In the genomic region with DNA sequence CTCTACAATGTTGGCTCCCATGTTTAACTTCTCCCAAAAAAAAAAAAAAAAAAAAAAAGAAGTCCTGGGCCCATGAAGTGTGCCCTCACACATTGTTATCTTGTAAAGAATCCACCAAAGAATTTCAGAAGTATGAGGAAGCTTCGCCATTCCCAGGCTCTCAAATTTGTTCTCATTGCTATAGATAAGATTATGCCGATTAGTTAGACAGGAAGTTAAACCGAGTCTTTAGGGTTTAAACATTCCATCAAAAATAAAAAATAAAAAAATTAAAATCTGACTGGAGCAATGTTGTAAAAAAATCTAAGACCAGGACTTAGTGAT, we compare ENCODE assay signal across 20 mouse cellular contexts. TPM values are rescaled to one million over a fixed set of nuclear protein-coding genes. Genes with fewer than 3 reads are reported as not detected.
"Had no signal": no experiment of that assay in that cellular context is flagged by ENCODE, and none has a peak within 500 bp of the region (broad histone marks: within the 10 kb centered on the region; RNA-seq: fewer than 3 reads in every experiment).

No protein-coding gene starts in this region.

- H3K9ac ChIP-seq: heart, embryonic 12.5 days; hindbrain, embryonic 12.5 days; hindbrain, embryonic 15.5 days; kidney, embryonic 15.5 days; limb, embryonic 13.5 days; limb, embryonic 15.5 days had no signal

- H3K4me1 ChIP-seq: limb, embryonic 15.5 days had no signal

- H3K36me3 ChIP-seq: heart, embryonic 10.5 days; hindbrain, embryonic 12.5 days; hindbrain, embryonic 15.5 days; kidney, embryonic 15.5 days; limb, embryonic 13.5 days; limb, embryonic 15.5 days had no signal

- H3K4me2 ChIP-seq: heart, embryonic 12.5 days; hindbrain, embryonic 12.5 days; hindbrain, embryonic 15.5 days; kidney, embryonic 15.5 days; limb, embryonic 13.5 days; limb, embryonic 15.5 days had no signal

- DNase-seq: gastrocnemius, adult 2 months; gastrocnemius, postnatal 10 days; gastrocnemius, postnatal 25 days; heart, adult 18-20 months; heart, postnatal 10 days; heart, postnatal 4 days; layer of hippocampus, adult 9-11 months; layer of hippocampus, postnatal 36 days; left cerebral cortex, postnatal 4 days had no signal

- ATAC-seq: hindbrain, postnatal 0 days had no signal

- H3K27ac ChIP-seq: gastrocnemius, adult 2 months; heart, embryonic 10.5 days; hindbrain, embryonic 10.5 days; hindbrain, embryonic 12.5 days; hindbrain, embryonic 15.5 days; hindbrain, postnatal 0 days; kidney, embryonic 15.5 days; kidney, postnatal 0 days; limb, embryonic 13.5 days; limb, embryonic 15.5 days had no signal

- H3K9me3 ChIP-seq: heart, embryonic 10.5 days; heart, embryonic 12.5 days; hindbrain, embryonic 10.5 days; hindbrain, embryonic 12.5 days; hindbrain, embryonic 15.5 days; kidney, embryonic 15.5 days; limb, embryonic 13.5 days; limb, embryonic 15.5 days had no signal

- H3K27me3 ChIP-seq: heart, embryonic 12.5 days; hindbrain, embryonic 12.5 days; hindbrain, embryonic 15.5 days; kidney, embryonic 15.5 days; limb, embryonic 13.5 days; limb, embryonic 15.5 days had no signal

- H3K4me3 ChIP-seq: gastrocnemius, adult 2 months; heart, embryonic 10.5 days; heart, embryonic 12.5 days; hindbrain, embryonic 10.5 days; hindbrain, embryonic 12.5 days; hindbrain, embryonic 15.5 days; kidney, embryonic 15.5 days; limb, embryonic 13.5 days; limb, embryonic 15.5 days had no signal

RNA-seq across cellular contexts. Expression of gene Slc22a23, which starts 36.4 kb away (rescaled TPM):
- total RNA-seq: granulocyte monocyte progenitor cell, adult 5-6 weeks had no signal
